Mouse (Mus musculus) brain, embryonic 14.5 days (tissue): ENCODE measurements around the gene Mboat2.

ENCODE experiments used
- CTCF ChIP-seq: fragments of 200-500 bp; IDR thresholded peaks from 2 replicates; pipeline ENCODE4 v1.5.1; 2012; ENCODE audit warnings: inconsistent platforms, mild to moderate bottlenecking, moderate library complexity, borderline replicate concordance; ENCODE audit not compliant: insufficient read depth, insufficient read length; ENCODE audit errors: extremely low read depth
- POLR2A ChIP-seq: fragments of 200-500 bp; IDR thresholded peaks from 2 replicates; pipeline ENCODE4 v1.6.1; 2012; ENCODE audit warnings: mild to moderate bottlenecking, inconsistent platforms, borderline replicate concordance; ENCODE audit not compliant: poor library complexity, insufficient read depth, insufficient read length, severe bottlenecking; ENCODE audit errors: extremely low read depth

DNA sequence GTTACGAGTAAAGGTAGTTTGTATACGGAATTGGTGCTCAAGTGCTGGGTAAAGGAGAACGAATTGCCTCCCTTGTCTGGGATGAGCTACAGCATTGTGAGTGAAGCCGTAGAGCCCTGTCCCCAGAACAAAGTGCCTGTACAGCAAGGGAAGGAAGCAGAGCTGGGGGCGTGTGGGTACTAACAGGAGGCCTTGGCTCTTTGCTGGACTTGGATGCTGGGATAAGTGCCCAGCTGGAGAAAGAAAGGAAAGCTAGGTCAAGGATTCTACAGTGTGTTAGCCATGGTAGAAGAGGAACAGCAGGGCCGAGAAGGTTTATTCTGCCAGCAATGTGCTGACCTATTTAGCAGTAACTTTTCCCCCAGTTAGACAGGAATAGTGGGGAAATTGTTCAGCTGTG lies 134.7 kb downstream of the Mboat2 start:
- TF ChIP-seq POLR2A (no peak), CTCF (no peak)
